Mouse (Mus musculus) CH12.LX (cell line): ENCODE measurements at regions not wholly inside any gene's neighbourhood (a gene's known extent, or its start where the extent isn't known, plus 50 kb on each side); places are given as distances from the start of the nearest gene placed in this dataset.

Experiments
- BHLHE40 ChIP-seq: IDR thresholded peaks from 2 replicates; pipeline ENCODE4 v1.6.1; 2011; ENCODE audit warnings: mild to moderate bottlenecking, low read depth, low read length, improper control_type of control experiment
- CTCF ChIP-seq, 2 experiments: IDR thresholded peaks in 1 of 2; conservative IDR thresholded peaks in 1 of 2; 2 replicates each; pipeline ENCODE4 v1.5.1; 2011 to 2012; ENCODE audit warnings: low read depth in 2 of 2, low read length in 2 of 2, improper control_type of control experiment in 1 of 2, inconsistent platforms in 1 of 2, mild to moderate bottlenecking in 1 of 2, moderate library complexity in 1 of 2
- EP300 ChIP-seq: IDR thresholded peaks from 2 replicates; pipeline ENCODE4 v1.6.1; 2011; ENCODE audit warnings: low read length, improper control_type of control experiment
- GABPA ChIP-seq: IDR thresholded peaks from 2 replicates; pipeline ENCODE4 v1.6.1; 2012; ENCODE audit warnings: low read depth, low read length, improper control_type of control experiment, inconsistent platforms; ENCODE audit not compliant: insufficient replicate concordance
- JUND ChIP-seq: conservative IDR thresholded peaks from 2 replicates; pipeline ENCODE4 v1.6.1; 2011; ENCODE audit warnings: low read depth, low read length, improper control_type of control experiment
- MAFK ChIP-seq: IDR thresholded peaks from 2 replicates; pipeline ENCODE4 v1.6.1; 2011; ENCODE audit warnings: low read length, improper control_type of control experiment; ENCODE audit not compliant: insufficient replicate concordance
- MAZ ChIP-seq: IDR thresholded peaks from 2 replicates; pipeline ENCODE4 v1.6.1; 2012; ENCODE audit warnings: low read depth, mild to moderate bottlenecking, inconsistent platforms, low read length, improper control_type of control experiment, moderate library complexity
- MEF2A ChIP-seq: IDR thresholded peaks from 2 replicates; pipeline ENCODE4 v1.6.1; 2014; ENCODE audit warnings: low read depth, mild to moderate bottlenecking, inconsistent platforms, low read length, improper control_type of control experiment, borderline replicate concordance
- POLR2A ChIP-seq: IDR thresholded peaks from 2 replicates; pipeline ENCODE4 v1.6.1; 2011; ENCODE audit warnings: low read depth, mild to moderate bottlenecking, improper control_type of control experiment, low read length
- USF1 ChIP-seq: IDR thresholded peaks from 2 replicates; pipeline ENCODE4 v1.6.1; 2014; ENCODE audit warnings: low read depth, mild to moderate bottlenecking, inconsistent platforms, low read length, improper control_type of control experiment
- USF2 ChIP-seq: conservative IDR thresholded peaks from 2 replicates; pipeline ENCODE4 v1.6.1; 2011; ENCODE audit warnings: low read depth, low read length, improper control_type of control experiment

- TF ChIP-seq JUND (no peak), MEF2A (no peak), CTCF (conservative IDR thresholded peaks at IDR 0.05 in 1 of 2, IDR thresholded peaks at IDR 0.05 in 1 of 2; ENCODE audit: low read depth in 2 of 2, low read length in 2 of 2) (no peak), USF2 (no peak), BHLHE40 (no peak), EP300 (no peak), MAFK (no peak), MAZ (no peak), GABPA (no peak), POLR2A (no peak), USF1 (no peak)
These were observed 194.9 kb downstream of the Csl start for GRCm38 (mm10) chr10:99564605-99565004.
